Mouse (Mus musculus) ES-E14 (cell line): ENCODE measurements around the gene Sorcs3. TPM values are rescaled to one million over a fixed set of nuclear protein-coding genes. Genes with fewer than 3 reads are reported as not detected.

Source experiments
- DNase-seq: peaks from one replicate; pipeline ENCODE4 v3.0.0-alpha.2; 2013; ENCODE audit warnings: low read depth, low spot score
- H3K27ac ChIP-seq: 2 replicates; pipeline ENCODE4 v1.5.1; 2012; ENCODE audit warnings: low read depth, mild to moderate bottlenecking, low read length, moderate library complexity, mixed read lengths; ENCODE audit not compliant: poor library complexity, insufficient read depth, severe bottlenecking
- H3K36me3 ChIP-seq: 2 replicates; pipeline ENCODE4 v1.6.1; 2012; ENCODE audit warnings: mild to moderate bottlenecking, low read length, moderate library complexity, mixed read lengths; ENCODE audit not compliant: control insufficient read depth, poor library complexity, insufficient read depth, severe bottlenecking
- H3K4me1 ChIP-seq, 2 experiments: fragments of 150-350 bp in 1 of 2; sonication (generic) in 1 of 2; 2 replicates each; pipeline ENCODE4 v1.6.1; 2012; ENCODE audit warnings: low read length in 2 of 2, mild to moderate bottlenecking in 1 of 2, mixed read lengths in 1 of 2; ENCODE audit not compliant: control insufficient read depth in 2 of 2, insufficient read depth in 2 of 2, poor library complexity in 1 of 2
- H3K4me3 ChIP-seq, 2 experiments: fragments of 150-350 bp in 1 of 2; sonication (generic) in 1 of 2; 2 replicates each; pipeline ENCODE4 v1.5.1; 2012; ENCODE audit warnings: low read length in 2 of 2, low read depth in 1 of 2, mild to moderate bottlenecking in 1 of 2, mixed read lengths in 1 of 2; ENCODE audit not compliant: insufficient read depth in 1 of 2, poor library complexity in 1 of 2, severe bottlenecking in 1 of 2
- H3K9ac ChIP-seq: 2 replicates; pipeline ENCODE4 v1.6.1; 2012; ENCODE audit warnings: low read depth, mild to moderate bottlenecking, low read length, mixed read lengths; ENCODE audit not compliant: poor library complexity, insufficient read depth, severe bottlenecking
- H3K9me3 ChIP-seq: fragments of 150-350 bp; sonication (generic); 2 replicates; pipeline ENCODE4 v1.6.1; 2012; ENCODE audit warnings: low read depth, mild to moderate bottlenecking, low read length; ENCODE audit not compliant: control insufficient read depth, insufficient read depth
- CHD2 ChIP-seq: IDR thresholded peaks from 2 replicates; pipeline ENCODE4 v1.6.1; 2014; ENCODE audit warnings: mild to moderate bottlenecking, low read depth, low read length, inconsistent platforms
- HCFC1 ChIP-seq: IDR thresholded peaks from 2 replicates; pipeline ENCODE4 v1.6.1; 2012; ENCODE audit warnings: low read length, inconsistent platforms, borderline replicate concordance; ENCODE audit not compliant: insufficient read depth
- MAFK ChIP-seq: IDR thresholded peaks from 2 replicates; pipeline ENCODE4 v1.6.1; 2014; ENCODE audit warnings: mild to moderate bottlenecking, low read depth, low read length, inconsistent platforms; ENCODE audit not compliant: insufficient read depth
- ZC3H11A ChIP-seq: IDR thresholded peaks from 2 replicates; pipeline ENCODE4 v1.6.1; 2012; ENCODE audit warnings: low read depth, mild to moderate bottlenecking, inconsistent platforms, low read length, borderline replicate concordance
- ZNF384 ChIP-seq: IDR thresholded peaks from 2 replicates; pipeline ENCODE4 v1.6.1; 2012; ENCODE audit warnings: low read depth, low read length, inconsistent platforms
- in situ Hi-C, 2 experiments: fragments of 600-800 bp; cut with MboI; formaldehyde crosslinking; loops; one replicate each; pipeline ENCODE4 v1.15.1; 2025; ENCODE audit warnings: low sequenced_read_pairs in 2 of 2, inconsistent platforms in 1 of 2; ENCODE audit not compliant: unreplicated experiment in 2 of 2
- total RNA-seq: library from RNA; depleted of rRNA; stranded (reverse); fragments of 300-350 nt; gene quantifications from 2 replicates; pipeline ENCODE4 v1.2.3, GENCODE M21; 2012

Gene Sorcs3
- total RNA-seq, 1 experiment, result not detected

GRCm38 (mm10) chr19:48343442-48343841, 137.6 kb downstream of the Sorcs3 start:
- no peak for TF ChIP-seq MAFK
- TF ChIP-seq HCFC1, result no peak
- TF ChIP-seq ZC3H11A, result no peak
- no peak for TF ChIP-seq CHD2
- no peak for TF ChIP-seq ZNF384
- no peaks in the 10 kb centered on the region for H3K9me3 ChIP-seq
- H3K36me3 ChIP-seq, result no peaks in the 10 kb centered on the region
- no peak overlapping the region for H3K27ac ChIP-seq
- no peak overlapping the region for H3K4me3 ChIP-seq
- no peak overlapping the region for H3K9ac ChIP-seq
- no peaks in the 10 kb centered on the region; a peak in 1 of 4 replicates for H3K4me1 ChIP-seq
- DNase-seq, result no peak
- in situ Hi-C loops, result no loop called here

- no peak overlapping the region for H3K9ac ChIP-seq
- no peak overlapping the region for H3K4me3 ChIP-seq
- H3K4me1 ChIP-seq, result no peaks in the 10 kb centered on the region; a peak in 1 of 4 replicates
- TF ChIP-seq ZNF384 (no peak), ZC3H11A (no peak), HCFC1 (no peak), CHD2 (no peak), MAFK (no peak)
- DNase-seq, result no peak
- no peak overlapping the region for H3K27ac ChIP-seq
- no peaks in the 10 kb centered on the region for H3K36me3 ChIP-seq
- in situ Hi-C loops, result no loop called here
- H3K9me3 ChIP-seq, result no peaks in the 10 kb centered on the region
Measured at GRCm38 (mm10) chr19:48347116-48347515, 141.3 kb downstream of the Sorcs3 start.

GRCm38 (mm10) chr19:48356806-48357205, 151.0 kb downstream of the Sorcs3 start:
- DNase-seq, result no peak
- H3K4me3 ChIP-seq, result no peak overlapping the region
- no peaks in the 10 kb centered on the region for H3K4me1 ChIP-seq
- H3K9me3 ChIP-seq, result no peaks in the 10 kb centered on the region
- TF ChIP-seq HCFC1, result no peak
- no peak for TF ChIP-seq ZC3H11A
- TF ChIP-seq CHD2, result no peak
- no peak for TF ChIP-seq MAFK
- no peak for TF ChIP-seq ZNF384
- H3K36me3 ChIP-seq, result no peaks in the 10 kb centered on the region
- in situ Hi-C loops, result no loop called here
- no peak overlapping the region for H3K27ac ChIP-seq
- no peak overlapping the region for H3K9ac ChIP-seq

GRCm38 (mm10) chr19:48362167-48362566, 156.3 kb downstream of the Sorcs3 start:
- Histone ChIP-seq H3K9me3 (no peaks in the 10 kb centered on the region), H3K9ac (no peak overlapping the region), H3K36me3 (no peaks in the 10 kb centered on the region), H3K4me3 (no peak overlapping the region), H3K27ac (no peak overlapping the region), H3K4me1 (no peaks in the 10 kb centered on the region)
- in situ Hi-C loops, result no loop called here
- no peak for TF ChIP-seq ZC3H11A
- TF ChIP-seq HCFC1, result no peak
- no peak for TF ChIP-seq ZNF384
- no peak for TF ChIP-seq MAFK
- no peak for TF ChIP-seq CHD2
- no peak for DNase-seq

GRCm38 (mm10) chr19:48368056-48368455, 162.2 kb downstream of the Sorcs3 start:
- no peak for TF ChIP-seq ZNF384
- no peak for TF ChIP-seq CHD2
- no peak for TF ChIP-seq ZC3H11A
- no peak for TF ChIP-seq MAFK
- no peak for TF ChIP-seq HCFC1
- Histone ChIP-seq H3K9me3 (no peaks in the 10 kb centered on the region), H3K4me1 (no peaks in the 10 kb centered on the region), H3K36me3 (no peaks in the 10 kb centered on the region), H3K27ac (no peak overlapping the region), H3K9ac (no peak overlapping the region), H3K4me3 (no peak overlapping the region)
- in situ Hi-C loops, result no loop called here
- DNase-seq, result no peak
